Mouse (Mus musculus): ENCODE results near the gene Gm44790. TPM values are rescaled to one million over a fixed set of nuclear protein-coding genes. Genes with fewer than 3 reads are reported as not detected.
"Not testable (repeated sequence)": the region's sequence is repeated elsewhere in the genome, so short reads cannot be mapped to it uniquely, and the experiment has no call there.

Gene Gm44790
- polyA plus RNA-seq (2014; fragmentation: Nextera tagmentation; extraction: Ambion mirVana) = not detected in 2 replicates

- Histone ChIP-seq H3K9me3 (ENCODE audit: control insufficient read depth, low read length) (no peaks in the 10 kb centered on the region), H3K9ac (replicated peaks; ENCODE audit: low read length) (no peak within 1 kb of the TSS), H3K4me2 (ENCODE audit: low read length) (no peak within 1 kb of the TSS), H3K4me1 (ENCODE audit: control insufficient read depth, insufficient read depth, low read length) (no peaks in the 10 kb centered on the region), H3K27me3 (ENCODE audit: control insufficient read depth, insufficient read depth, low read length) (no peaks in the 10 kb centered on the region), H3K36me3 (ENCODE audit: control insufficient read depth, insufficient read depth, low read length) (peaks cover 87% of the 10 kb centered on the region), H3K4me3 (replicated peaks; ENCODE audit: low read depth, low read length) (no peak within 1 kb of the TSS), H3K27ac (replicated peaks; ENCODE audit: low read depth, low read length) (no peak within 1 kb of the TSS)
- WGBS = 93% methylated on average over 1 of the region's 1 CpGs
- DNase-seq (no peak), ATAC-seq (ENCODE audit: low FRiP score, low TSS enrichment) (no peak)
These were observed at the start of gene Gm44790 for GRCm38 (mm10) chr6:86426358-86426757. Gm44790 (plus strand) TSS chr6:86426658.

- no peak overlapping the region for H3K4me3 ChIP-seq (replicated peaks; ENCODE audit: low read depth, low read length)
- no peaks in the 10 kb centered on the region for H3K27me3 ChIP-seq (ENCODE audit: control insufficient read depth, insufficient read depth, low read length)
- no peaks in the 10 kb centered on the region for H3K9me3 ChIP-seq (ENCODE audit: control insufficient read depth, low read length)
- no peaks in the 10 kb centered on the region for H3K4me1 ChIP-seq (ENCODE audit: control insufficient read depth, insufficient read depth, low read length)
- no peak overlapping the region for H3K4me2 ChIP-seq (ENCODE audit: low read length)
- no peak overlapping the region for H3K27ac ChIP-seq (replicated peaks; ENCODE audit: low read depth, low read length)
- peaks cover 40% of the 10 kb centered on the region for H3K36me3 ChIP-seq (ENCODE audit: control insufficient read depth, insufficient read depth, low read length)
- DNase-seq (no peak), ATAC-seq (ENCODE audit: low FRiP score, low TSS enrichment) (no peak)
- no peak overlapping the region for H3K9ac ChIP-seq (replicated peaks; ENCODE audit: low read length)
- 91% methylated on average over 3 of the region's 3 CpGs for WGBS
These were observed 48.1 kb upstream of the Gm44790 start for GRCm38 (mm10) chr6:86378341-86378740.

GRCm38 (mm10) chr6:86380112-86380511, 46.3 kb upstream of the Gm44790 start:
- peaks cover 44% of the 10 kb centered on the region for H3K36me3 ChIP-seq (ENCODE audit: control insufficient read depth, insufficient read depth, low read length)
- H3K4me3 ChIP-seq (replicated peaks; ENCODE audit: low read depth, low read length); ATAC-seq (ENCODE audit: low FRiP score, low TSS enrichment): not testable (repeated sequence)

GRCm38 (mm10) chr6:86382551-86382950, 43.9 kb upstream of the Gm44790 start:
- H3K27me3 ChIP-seq (ENCODE audit: control insufficient read depth, insufficient read depth, low read length) = no peaks in the 10 kb centered on the region
- peaks cover 52% of the 10 kb centered on the region for H3K36me3 ChIP-seq (ENCODE audit: control insufficient read depth, insufficient read depth, low read length)
- no peak for ATAC-seq (ENCODE audit: low FRiP score, low TSS enrichment)

More at GRCm38 (mm10) chr6:86380112-86380511, 46.3 kb upstream of the Gm44790 start:
- H3K27ac ChIP-seq (replicated peaks; ENCODE audit: low read depth, low read length); H3K4me2 ChIP-seq (ENCODE audit: low read length); H3K27me3 ChIP-seq (ENCODE audit: control insufficient read depth, insufficient read depth, low read length); H3K9ac ChIP-seq (replicated peaks; ENCODE audit: low read length); H3K4me1 ChIP-seq (ENCODE audit: control insufficient read depth, insufficient read depth, low read length); DNase-seq; H3K9me3 ChIP-seq (ENCODE audit: control insufficient read depth, low read length): not testable (repeated sequence)
- 77% methylated on average over 8 of the region's 8 CpGs for WGBS

GRCm38 (mm10) chr6:86383370-86383769, 43.1 kb upstream of the Gm44790 start:
- Histone ChIP-seq H3K27me3 (ENCODE audit: control insufficient read depth, insufficient read depth, low read length) (no peaks in the 10 kb centered on the region), H3K9me3 (ENCODE audit: control insufficient read depth, low read length) (no peaks in the 10 kb centered on the region), H3K4me3 (replicated peaks; ENCODE audit: low read depth, low read length) (no peak overlapping the region), H3K36me3 (ENCODE audit: control insufficient read depth, insufficient read depth, low read length) (peaks cover 52% of the 10 kb centered on the region), H3K4me2 (ENCODE audit: low read length) (no peak overlapping the region), H3K4me1 (ENCODE audit: control insufficient read depth, insufficient read depth, low read length) (no peaks in the 10 kb centered on the region), H3K27ac (replicated peaks; ENCODE audit: low read depth, low read length) (no peak overlapping the region), H3K9ac (replicated peaks; ENCODE audit: low read length) (no peak overlapping the region)
- ATAC-seq (ENCODE audit: low FRiP score, low TSS enrichment) = no peak
- 45% methylated on average over 16 of the region's 16 CpGs for WGBS
- DNase-seq = no peak

More at GRCm38 (mm10) chr6:86382551-86382950, 43.9 kb upstream of the Gm44790 start:
- no peaks in the 10 kb centered on the region for H3K9me3 ChIP-seq (ENCODE audit: control insufficient read depth, low read length)
- no peaks in the 10 kb centered on the region for H3K4me1 ChIP-seq (ENCODE audit: control insufficient read depth, insufficient read depth, low read length)
- H3K4me3 ChIP-seq (replicated peaks; ENCODE audit: low read depth, low read length) = no peak overlapping the region
- DNase-seq = no peak
- no peak overlapping the region for H3K4me2 ChIP-seq (ENCODE audit: low read length)
- no peak overlapping the region for H3K27ac ChIP-seq (replicated peaks; ENCODE audit: low read depth, low read length)
- no peak overlapping the region for H3K9ac ChIP-seq (replicated peaks; ENCODE audit: low read length)

- Histone ChIP-seq H3K4me2 (ENCODE audit: low read length) (no peak overlapping the region), H3K27ac (replicated peaks; ENCODE audit: low read depth, low read length) (no peak overlapping the region), H3K4me1 (ENCODE audit: control insufficient read depth, insufficient read depth, low read length) (no peaks in the 10 kb centered on the region), H3K27me3 (ENCODE audit: control insufficient read depth, insufficient read depth, low read length) (no peaks in the 10 kb centered on the region), H3K4me3 (replicated peaks; ENCODE audit: low read depth, low read length) (no peak overlapping the region), H3K9ac (replicated peaks; ENCODE audit: low read length) (no peak overlapping the region), H3K9me3 (ENCODE audit: control insufficient read depth, low read length) (no peaks in the 10 kb centered on the region), H3K36me3 (ENCODE audit: control insufficient read depth, insufficient read depth, low read length) (peaks cover 52% of the 10 kb centered on the region)
- no peak for DNase-seq
- WGBS = 76% methylated on average over 4 of the region's 4 CpGs
- ATAC-seq (ENCODE audit: low FRiP score, low TSS enrichment) = no peak
These were observed 41.8 kb upstream of the Gm44790 start for GRCm38 (mm10) chr6:86384692-86385091.

GRCm38 (mm10) chr6:86385362-86386104, 40.9 kb upstream of the Gm44790 start:
- Histone ChIP-seq H3K27ac (replicated peaks; ENCODE audit: low read depth, low read length) (no peak overlapping the region), H3K27me3 (ENCODE audit: control insufficient read depth, insufficient read depth, low read length) (no peaks in the 10 kb centered on the region), H3K36me3 (ENCODE audit: control insufficient read depth, insufficient read depth, low read length) (peaks cover 57% of the 10 kb centered on the region), H3K4me3 (replicated peaks; ENCODE audit: low read depth, low read length) (no peak overlapping the region), H3K9ac (replicated peaks; ENCODE audit: low read length) (no peak overlapping the region), H3K9me3 (ENCODE audit: control insufficient read depth, low read length) (no peaks in the 10 kb centered on the region), H3K4me2 (ENCODE audit: low read length) (no peak overlapping the region), H3K4me1 (ENCODE audit: control insufficient read depth, insufficient read depth, low read length) (no peaks in the 10 kb centered on the region)
- DNase-seq = no peak
- WGBS = 87% methylated on average over 5 of the region's 5 CpGs
- no peak for ATAC-seq (ENCODE audit: low FRiP score, low TSS enrichment)

- H3K4me3 ChIP-seq (replicated peaks; ENCODE audit: low read depth, low read length) = no peak overlapping the region
- H3K9me3 ChIP-seq (ENCODE audit: control insufficient read depth, low read length) = no peaks in the 10 kb centered on the region
- H3K4me2 ChIP-seq (ENCODE audit: low read length) = no peak overlapping the region
- DNase-seq = no peak
- H3K9ac ChIP-seq (replicated peaks; ENCODE audit: low read length) = no peak overlapping the region
- H3K27me3 ChIP-seq (ENCODE audit: control insufficient read depth, insufficient read depth, low read length) = no peaks in the 10 kb centered on the region
- H3K36me3 ChIP-seq (ENCODE audit: control insufficient read depth, insufficient read depth, low read length) = peaks cover 75% of the 10 kb centered on the region
- ATAC-seq (ENCODE audit: low FRiP score, low TSS enrichment) = no peak
- 86% methylated on average over 12 of the region's 12 CpGs for WGBS
- H3K4me1 ChIP-seq (ENCODE audit: control insufficient read depth, insufficient read depth, low read length) = no peaks in the 10 kb centered on the region
- no peak overlapping the region for H3K27ac ChIP-seq (replicated peaks; ENCODE audit: low read depth, low read length)
These were observed 39.1 kb upstream of the Gm44790 start for GRCm38 (mm10) chr6:86387313-86387712.

- WGBS = 89% methylated on average over 18 of the region's 18 CpGs
- H3K9ac ChIP-seq (replicated peaks; ENCODE audit: low read length) = no peak overlapping the region
- H3K36me3 ChIP-seq (ENCODE audit: control insufficient read depth, insufficient read depth, low read length) = peaks cover 82% of the 10 kb centered on the region
- H3K9me3 ChIP-seq (ENCODE audit: control insufficient read depth, low read length) = no peaks in the 10 kb centered on the region
- no peak overlapping the region for H3K27ac ChIP-seq (replicated peaks; ENCODE audit: low read depth, low read length)
- no peak overlapping the region for H3K4me2 ChIP-seq (ENCODE audit: low read length)
- H3K4me3 ChIP-seq (replicated peaks; ENCODE audit: low read depth, low read length) = no peak overlapping the region
- ATAC-seq (ENCODE audit: low FRiP score, low TSS enrichment) (no peak), DNase-seq (no peak)
- no peaks in the 10 kb centered on the region for H3K4me1 ChIP-seq (ENCODE audit: control insufficient read depth, insufficient read depth, low read length)
- no peaks in the 10 kb centered on the region for H3K27me3 ChIP-seq (ENCODE audit: control insufficient read depth, insufficient read depth, low read length)
These were observed 38.0 kb upstream of the Gm44790 start for GRCm38 (mm10) chr6:86388461-86388860.
